24 mouse cellular contexts compared by ENCODE assay signal in genomic region chr19:34179136-34179535, GRCm38 (mm10). TPM values are rescaled to one million over a fixed set of nuclear protein-coding genes. Genes with fewer than 3 reads are reported as not detected.
"Had no signal": no experiment of that assay in that cellular context is flagged by ENCODE, and none has a peak within 500 bp of the region (broad histone marks: within the 10 kb centered on the region; RNA-seq: fewer than 3 reads in every experiment).

No protein-coding gene starts in this region.

- H3K27me3 ChIP-seq: limb, embryonic 12.5 days; limb, embryonic 15.5 days; neural tube, embryonic 12.5 days; neural tube, embryonic 15.5 days; stomach, embryonic 15.5 days had no signal

- ATAC-seq: liver, postnatal 0 days; lung, postnatal 0 days; midbrain, embryonic 16.5 days had no signal

- H3K36me3 ChIP-seq: limb, embryonic 12.5 days; limb, embryonic 15.5 days; midbrain, embryonic 12.5 days; neural tube, embryonic 12.5 days; neural tube, embryonic 15.5 days; stomach, embryonic 15.5 days had no signal

- H3K27ac ChIP-seq: kidney, postnatal 0 days; limb, embryonic 12.5 days; limb, embryonic 15.5 days; liver, embryonic 14.5 days; macrophage; midbrain, embryonic 12.5 days; neural tube, embryonic 12.5 days; neural tube, embryonic 15.5 days; stomach, embryonic 15.5 days had no signal

- H3K4me3 ChIP-seq: limb, embryonic 12.5 days; limb, embryonic 15.5 days; midbrain, embryonic 12.5 days; neural tube, embryonic 12.5 days; neural tube, embryonic 15.5 days; stomach, embryonic 15.5 days had no signal

- DNase-seq: kidney, adult 18-20 months; kidney, adult 9 months; kidney, postnatal 36 days; left cerebral cortex, postnatal 4 days; liver, postnatal 0 days; lung, embryonic 14.5 days; retina, postnatal 1 day; right cerebral cortex, postnatal 25 days; spleen, adult 18-20 months; thymus, postnatal 25 days had no signal

- H3K9ac ChIP-seq: limb, embryonic 12.5 days; limb, embryonic 15.5 days; liver, embryonic 14.5 days; liver, postnatal 0 days; lung, embryonic 14.5 days; midbrain, embryonic 12.5 days; neural tube, embryonic 12.5 days; neural tube, embryonic 15.5 days; stomach, embryonic 15.5 days had no signal

- H3K4me1 ChIP-seq: limb, embryonic 15.5 days; midbrain, embryonic 12.5 days; neural tube, embryonic 12.5 days; neural tube, embryonic 15.5 days; stomach, embryonic 15.5 days had no signal

- H3K4me2 ChIP-seq: limb, embryonic 12.5 days; limb, embryonic 15.5 days; liver, embryonic 11.5 days; lung, embryonic 14.5 days; midbrain, embryonic 12.5 days; neural tube, embryonic 12.5 days; neural tube, embryonic 15.5 days; stomach, embryonic 15.5 days had no signal

RNA-seq across cellular contexts. Expression of gene Ankrd22, which starts 13.3 kb away (rescaled TPM):
- total RNA-seq: layer of hippocampus, postnatal 14 days; megakaryocyte-erythroid progenitor cell, adult 5-6 weeks had no signal
- polyA plus RNA-seq: liver, embryonic 11.5 days; lung, embryonic 14.5 days; midbrain, embryonic 12.5 days; midbrain, embryonic 16.5 days; neural tube, embryonic 15.5 days had no signal
